Mouse (Mus musculus): ENCODE data around the gene Rfng. TPM values are rescaled to one million over a fixed set of nuclear protein-coding genes. Genes with fewer than 3 reads are reported as not detected.

Rfng gene
- polyA plus RNA-seq, 1 experiment from 2014 or later, result 28.8 TPM

- Histone ChIP-seq H3K36me3 (ENCODE audit: control insufficient read depth, insufficient read depth, low read length) (peaks cover 2% of the 10 kb centered on the region; the same call in 1 of the 2 replicates), H3K9ac (ENCODE audit: low read depth, low read length) (no peak overlapping the region), H3K4me3 (ENCODE audit: low read depth, low read length) (no peak overlapping the region), H3K27ac (ENCODE audit: low read depth, low read length) (no peak overlapping the region), H3K4me2 (replicated peaks; ENCODE audit: low read depth, low read length) (no peak overlapping the region), H3K9me3 (ENCODE audit: control insufficient read depth, low read length) (no peaks in the 10 kb centered on the region), H3K4me1 (replicated peaks; ENCODE audit: control insufficient read depth, insufficient read depth, low read length) (peaks cover 8% of the 10 kb centered on the region), H3K27me3 (ENCODE audit: control insufficient read depth, insufficient read depth, low read length) (no peaks in the 10 kb centered on the region)
- DNase-seq (ENCODE audit: low spot score) (peak; percentile 95), ATAC-seq (ENCODE audit: low FRiP score) (peak; percentile 67; the same call in 1 of the 2 replicates)
- WGBS, result 17% methylated on average over 10 of the region's 10 CpGs
These were observed 16.3 kb upstream of the Rfng start for GRCm38 (mm10) chr11:120800061-120800904.

- 68% methylated on average over 6 of the region's 6 CpGs for WGBS
- H3K9me3 ChIP-seq (ENCODE audit: control insufficient read depth, low read length), result no peaks in the 10 kb centered on the region
- H3K4me2 ChIP-seq (replicated peaks; ENCODE audit: low read depth, low read length), result no peak overlapping the region
- H3K4me3 ChIP-seq (ENCODE audit: low read depth, low read length), result no peak overlapping the region
- no peak for DNase-seq (ENCODE audit: low spot score)
- no peak overlapping the region for H3K9ac ChIP-seq (ENCODE audit: low read depth, low read length)
- no peak for ATAC-seq (ENCODE audit: low FRiP score)
- peaks cover 10% of the 10 kb centered on the region for H3K4me1 ChIP-seq (replicated peaks; ENCODE audit: control insufficient read depth, insufficient read depth, low read length)
- H3K27ac ChIP-seq (ENCODE audit: low read depth, low read length), result no peak overlapping the region
- H3K36me3 ChIP-seq (ENCODE audit: control insufficient read depth, insufficient read depth, low read length), result no peaks in the 10 kb centered on the region
- H3K27me3 ChIP-seq (ENCODE audit: control insufficient read depth, insufficient read depth, low read length), result no peaks in the 10 kb centered on the region
These were observed 15.4 kb upstream of the Rfng start for GRCm38 (mm10) chr11:120799316-120799890.

- no peak for ATAC-seq (ENCODE audit: low FRiP score)
- no peaks in the 10 kb centered on the region for H3K27me3 ChIP-seq (ENCODE audit: control insufficient read depth, insufficient read depth, low read length)
- H3K9me3 ChIP-seq (ENCODE audit: control insufficient read depth, low read length), result no peaks in the 10 kb centered on the region
- H3K27ac ChIP-seq (ENCODE audit: low read depth, low read length), result no peak overlapping the region
- H3K9ac ChIP-seq (ENCODE audit: low read depth, low read length), result no peak overlapping the region
- WGBS, result 89% methylated on average over 3 of the region's 3 CpGs
- no peak overlapping the region for H3K4me2 ChIP-seq (replicated peaks; ENCODE audit: low read depth, low read length)
- peaks cover 10% of the 10 kb centered on the region for H3K4me1 ChIP-seq (replicated peaks; ENCODE audit: control insufficient read depth, insufficient read depth, low read length)
- H3K36me3 ChIP-seq (ENCODE audit: control insufficient read depth, insufficient read depth, low read length), result no peaks in the 10 kb centered on the region; the same call in 1 of the 2 replicates
- no peak for DNase-seq (ENCODE audit: low spot score)
- no peak overlapping the region for H3K4me3 ChIP-seq (ENCODE audit: low read depth, low read length)
These were observed 14.2 kb upstream of the Rfng start for GRCm38 (mm10) chr11:120798244-120798643.

- WGBS, result 31% methylated on average over 8 of the region's 8 CpGs
- H3K9ac ChIP-seq (ENCODE audit: low read depth, low read length), result peak overlapping the region; percentile 28
- peak overlapping the region; percentile 99 for H3K4me3 ChIP-seq (ENCODE audit: low read depth, low read length)
- no peaks in the 10 kb centered on the region for H3K9me3 ChIP-seq (ENCODE audit: control insufficient read depth, low read length)
- no peaks in the 10 kb centered on the region for H3K27me3 ChIP-seq (ENCODE audit: control insufficient read depth, insufficient read depth, low read length)
- H3K4me2 ChIP-seq (replicated peaks; ENCODE audit: low read depth, low read length), result peak overlapping the region; percentile 6
- H3K4me1 ChIP-seq (replicated peaks; ENCODE audit: control insufficient read depth, insufficient read depth, low read length), result peaks cover 10% of the 10 kb centered on the region
- peak overlapping the region; percentile 43; the same call in 1 of the 2 replicates for H3K27ac ChIP-seq (ENCODE audit: low read depth, low read length)
- ATAC-seq (ENCODE audit: low FRiP score), result peak; percentile 28
- H3K36me3 ChIP-seq (ENCODE audit: control insufficient read depth, insufficient read depth, low read length), result peaks cover 3% of the 10 kb centered on the region
- no peak for DNase-seq (ENCODE audit: low spot score)
These were observed 12.6 kb upstream of the Rfng start for GRCm38 (mm10) chr11:120796614-120796946.

- peak; percentile 89 for ATAC-seq (ENCODE audit: low FRiP score)
- H3K27ac ChIP-seq (ENCODE audit: low read depth, low read length), result peak within 1 kb of the TSS; percentile 43
- peak; percentile 100 for DNase-seq (ENCODE audit: low spot score)
- H3K9ac ChIP-seq (ENCODE audit: low read depth, low read length), result peak within 1 kb of the TSS; percentile 90
- H3K4me3 ChIP-seq (ENCODE audit: low read depth, low read length), result peak within 1 kb of the TSS; percentile 99
- 2% methylated on average over 58 of the region's 59 CpGs for WGBS
- peaks cover 10% of the 10 kb centered on the region for H3K4me1 ChIP-seq (replicated peaks; ENCODE audit: control insufficient read depth, insufficient read depth, low read length)
- H3K4me2 ChIP-seq (replicated peaks; ENCODE audit: low read depth, low read length), result peak within 1 kb of the TSS; percentile 81
- H3K27me3 ChIP-seq (ENCODE audit: control insufficient read depth, insufficient read depth, low read length), result no peaks in the 10 kb centered on the region
- H3K36me3 ChIP-seq (ENCODE audit: control insufficient read depth, insufficient read depth, low read length), result peaks cover 7% of the 10 kb centered on the region
- H3K9me3 ChIP-seq (ENCODE audit: control insufficient read depth, low read length), result no peaks in the 10 kb centered on the region
These were observed 12.0 kb upstream of the Rfng start, which contains the start of gene Dus1l for GRCm38 (mm10) chr11:120795756-120796613. TSS of gene Dus1l (minus strand) at chr11:120796403.

GRCm38 (mm10) chr11:120792652-120793051, 8.6 kb upstream of the Rfng start:
- H3K4me1 ChIP-seq (replicated peaks; ENCODE audit: control insufficient read depth, insufficient read depth, low read length), result peaks cover 6% of the 10 kb centered on the region
- H3K9me3 ChIP-seq (ENCODE audit: control insufficient read depth, low read length), result no peaks in the 10 kb centered on the region
- no peak overlapping the region for H3K27ac ChIP-seq (ENCODE audit: low read depth, low read length)
- WGBS, result 96% methylated on average over 9 of the region's 9 CpGs
- H3K27me3 ChIP-seq (ENCODE audit: control insufficient read depth, insufficient read depth, low read length), result no peaks in the 10 kb centered on the region
- ATAC-seq (ENCODE audit: low FRiP score) (no peak), DNase-seq (ENCODE audit: low spot score) (no peak)
- no peak overlapping the region for H3K9ac ChIP-seq (ENCODE audit: low read depth, low read length)
- H3K4me3 ChIP-seq (ENCODE audit: low read depth, low read length), result no peak overlapping the region
- peaks cover 13% of the 10 kb centered on the region for H3K36me3 ChIP-seq (ENCODE audit: control insufficient read depth, insufficient read depth, low read length)
- H3K4me2 ChIP-seq (replicated peaks; ENCODE audit: low read depth, low read length), result no peak overlapping the region

- no peak overlapping the region for H3K4me3 ChIP-seq (ENCODE audit: low read depth, low read length)
- ATAC-seq (ENCODE audit: low FRiP score) (no peak), DNase-seq (ENCODE audit: low spot score) (no peak)
- H3K9me3 ChIP-seq (ENCODE audit: control insufficient read depth, low read length), result no peaks in the 10 kb centered on the region
- H3K27me3 ChIP-seq (ENCODE audit: control insufficient read depth, insufficient read depth, low read length), result no peaks in the 10 kb centered on the region
- no peak overlapping the region for H3K27ac ChIP-seq (ENCODE audit: low read depth, low read length)
- no peak overlapping the region for H3K9ac ChIP-seq (ENCODE audit: low read depth, low read length)
- 89% methylated on average over 3 of the region's 3 CpGs for WGBS
- H3K4me2 ChIP-seq (replicated peaks; ENCODE audit: low read depth, low read length), result no peak overlapping the region
- H3K36me3 ChIP-seq (ENCODE audit: control insufficient read depth, insufficient read depth, low read length), result peaks cover 13% of the 10 kb centered on the region
- peaks cover 2% of the 10 kb centered on the region; the same call in 1 of the 2 replicates for H3K4me1 ChIP-seq (replicated peaks; ENCODE audit: control insufficient read depth, insufficient read depth, low read length)
These were observed 5.8 kb upstream of the Rfng start for GRCm38 (mm10) chr11:120789810-120790209.

GRCm38 (mm10) chr11:120789355-120789754, 5.3 kb upstream of the Rfng start:
- Histone ChIP-seq H3K36me3 (ENCODE audit: control insufficient read depth, insufficient read depth, low read length) (peaks cover 13% of the 10 kb centered on the region), H3K4me1 (replicated peaks; ENCODE audit: control insufficient read depth, insufficient read depth, low read length) (peaks cover 3% of the 10 kb centered on the region; the same call in 1 of the 2 replicates), H3K9ac (ENCODE audit: low read depth, low read length) (no peak overlapping the region), H3K9me3 (ENCODE audit: control insufficient read depth, low read length) (no peaks in the 10 kb centered on the region), H3K4me2 (replicated peaks; ENCODE audit: low read depth, low read length) (no peak overlapping the region), H3K27me3 (ENCODE audit: control insufficient read depth, insufficient read depth, low read length) (no peaks in the 10 kb centered on the region), H3K4me3 (ENCODE audit: low read depth, low read length) (no peak overlapping the region), H3K27ac (ENCODE audit: low read depth, low read length) (no peak overlapping the region)
- DNase-seq (ENCODE audit: low spot score) (no peak), ATAC-seq (ENCODE audit: low FRiP score) (no peak)
- 90% methylated on average over 4 of the region's 4 CpGs for WGBS

Data from hindbrain, embryonic 11.5 days (tissue).